Mouse (Mus musculus): ENCODE data around the gene Ggt1. TPM values are rescaled to one million over a fixed set of nuclear protein-coding genes. Genes with fewer than 3 reads are reported as not detected.
"Not testable (repeated sequence)": the region's sequence is repeated elsewhere in the genome, so short reads cannot be mapped to it uniquely, and the experiment has no call there.

Gene Ggt1
- polyA plus RNA-seq, 1 experiment from 2014 or later, result 12.4 TPM

GRCm38 (mm10) chr10:75517073-75517757 is 44.2 kb upstream of the Ggt1 start, which contains the start of gene Snrpd3:
Gene Snrpd3 (plus strand): TSS chr10:75517551.
- peak within 1 kb of the TSS; percentile 90 for H3K4me3 ChIP-seq (ENCODE audit: low read depth, low read length)
- H3K4me1 ChIP-seq (replicated peaks; ENCODE audit: control insufficient read depth, insufficient read depth, low read length), result peaks cover 21% of the 10 kb centered on the region
- H3K27me3 ChIP-seq (replicated peaks; ENCODE audit: control insufficient read depth, insufficient read depth, low read length), result no peaks in the 10 kb centered on the region
- peaks cover 30% of the 10 kb centered on the region for H3K36me3 ChIP-seq (ENCODE audit: control insufficient read depth, insufficient read depth, low read length)
- H3K9me3 ChIP-seq (ENCODE audit: control insufficient read depth, low read length), result no peaks in the 10 kb centered on the region
- H3K27ac ChIP-seq (ENCODE audit: low read depth), result peak within 1 kb of the TSS; percentile 96
- H3K9ac ChIP-seq (ENCODE audit: low read length), result peak within 1 kb of the TSS; percentile 92
- peak; percentile 97 for ATAC-seq (replicated peaks; ENCODE audit: low FRiP score, low TSS enrichment, low read depth)
- peak within 1 kb of the TSS; percentile 98 for H3K4me2 ChIP-seq (ENCODE audit: low read length)
- peak; percentile 94 for DNase-seq (ENCODE audit: low spot score)
- 0% methylated on average over 47 of the region's 52 CpGs for WGBS

GRCm38 (mm10) chr10:75517758-75518143 is 43.7 kb upstream of the Ggt1 start, which contains the start of gene Gucd1:
Gene Gucd1 (minus strand): TSS chr10:75517972.
- Histone ChIP-seq H3K4me3 (ENCODE audit: low read depth, low read length) (peak within 1 kb of the TSS; percentile 90), H3K9me3 (ENCODE audit: control insufficient read depth, low read length) (no peaks in the 10 kb centered on the region), H3K27me3 (replicated peaks; ENCODE audit: control insufficient read depth, insufficient read depth, low read length) (no peaks in the 10 kb centered on the region), H3K36me3 (ENCODE audit: control insufficient read depth, insufficient read depth, low read length) (peaks cover 34% of the 10 kb centered on the region), H3K27ac (ENCODE audit: low read depth) (peak within 1 kb of the TSS; percentile 96), H3K4me2 (ENCODE audit: low read length) (peak within 1 kb of the TSS; percentile 98), H3K9ac (ENCODE audit: low read length) (peak within 1 kb of the TSS; percentile 92), H3K4me1 (replicated peaks; ENCODE audit: control insufficient read depth, insufficient read depth, low read length) (peaks cover 21% of the 10 kb centered on the region)
- ATAC-seq (replicated peaks; ENCODE audit: low FRiP score, low TSS enrichment, low read depth), result peak; percentile 92
- peak; percentile 99 for DNase-seq (ENCODE audit: low spot score)
- WGBS, result 0% methylated on average over 20 of the region's 20 CpGs

- Histone ChIP-seq H3K9ac (ENCODE audit: low read length) (no peak overlapping the region), H3K4me1 (replicated peaks; ENCODE audit: control insufficient read depth, insufficient read depth, low read length) (peaks cover 17% of the 10 kb centered on the region), H3K36me3 (ENCODE audit: control insufficient read depth, insufficient read depth, low read length) (peaks cover 56% of the 10 kb centered on the region), H3K4me3 (ENCODE audit: low read depth, low read length) (no peak overlapping the region), H3K4me2 (ENCODE audit: low read length) (no peak overlapping the region), H3K9me3 (ENCODE audit: control insufficient read depth, low read length) (no peaks in the 10 kb centered on the region), H3K27me3 (replicated peaks; ENCODE audit: control insufficient read depth, insufficient read depth, low read length) (no peaks in the 10 kb centered on the region), H3K27ac (ENCODE audit: low read depth) (no peak overlapping the region)
- ATAC-seq (replicated peaks; ENCODE audit: low FRiP score, low TSS enrichment, low read depth) (no peak), DNase-seq (ENCODE audit: low spot score) (no peak)
- WGBS, result 93% methylated on average over 5 of the region's 5 CpGs
Observed at GRCm38 (mm10) chr10:75520581-75520980, 40.8 kb upstream of the Ggt1 start.

- Histone ChIP-seq H3K9ac (ENCODE audit: low read length) (no peak overlapping the region), H3K4me3 (ENCODE audit: low read depth, low read length) (no peak overlapping the region), H3K36me3 (ENCODE audit: control insufficient read depth, insufficient read depth, low read length) (peaks cover 65% of the 10 kb centered on the region), H3K9me3 (ENCODE audit: control insufficient read depth, low read length) (no peaks in the 10 kb centered on the region), H3K4me2 (ENCODE audit: low read length) (no peak overlapping the region), H3K4me1 (replicated peaks; ENCODE audit: control insufficient read depth, insufficient read depth, low read length) (peaks cover 10% of the 10 kb centered on the region), H3K27ac (ENCODE audit: low read depth) (no peak overlapping the region), H3K27me3 (replicated peaks; ENCODE audit: control insufficient read depth, insufficient read depth, low read length) (no peaks in the 10 kb centered on the region)
- WGBS, result 91% methylated on average over 4 of the region's 4 CpGs
- no peak for DNase-seq (ENCODE audit: low spot score)
- ATAC-seq (replicated peaks; ENCODE audit: low FRiP score, low TSS enrichment, low read depth), result no peak
Observed at GRCm38 (mm10) chr10:75521643-75522042, 39.8 kb upstream of the Ggt1 start.

GRCm38 (mm10) chr10:75525450-75525849 is 36.0 kb upstream of the Ggt1 start:
- not testable (repeated sequence) for ATAC-seq (replicated peaks; ENCODE audit: low FRiP score, low TSS enrichment, low read depth); H3K9ac ChIP-seq (ENCODE audit: low read length); H3K4me2 ChIP-seq (ENCODE audit: low read length); H3K27me3 ChIP-seq (replicated peaks; ENCODE audit: control insufficient read depth, insufficient read depth, low read length); H3K27ac ChIP-seq (ENCODE audit: low read depth); H3K4me1 ChIP-seq (replicated peaks; ENCODE audit: control insufficient read depth, insufficient read depth, low read length); H3K9me3 ChIP-seq (ENCODE audit: control insufficient read depth, low read length); H3K4me3 ChIP-seq (ENCODE audit: low read depth, low read length); DNase-seq (ENCODE audit: low spot score)
- H3K36me3 ChIP-seq (ENCODE audit: control insufficient read depth, insufficient read depth, low read length), result peaks cover 64% of the 10 kb centered on the region
- 95% methylated on average over 9 of the region's 9 CpGs for WGBS

GRCm38 (mm10) chr10:75530322-75530721 is 31.1 kb upstream of the Ggt1 start:
- H3K4me3 ChIP-seq (ENCODE audit: low read depth, low read length), result no peak overlapping the region
- no peak overlapping the region for H3K4me2 ChIP-seq (ENCODE audit: low read length)
- H3K9me3 ChIP-seq (ENCODE audit: control insufficient read depth, low read length), result no peaks in the 10 kb centered on the region
- WGBS, result 79% methylated on average over 2 of the region's 2 CpGs
- no peak overlapping the region for H3K27ac ChIP-seq (ENCODE audit: low read depth)
- H3K27me3 ChIP-seq (replicated peaks; ENCODE audit: control insufficient read depth, insufficient read depth, low read length), result no peaks in the 10 kb centered on the region
- no peak for ATAC-seq (replicated peaks; ENCODE audit: low FRiP score, low TSS enrichment, low read depth)
- no peak for DNase-seq (ENCODE audit: low spot score)
- H3K36me3 ChIP-seq (ENCODE audit: control insufficient read depth, insufficient read depth, low read length), result peaks cover 59% of the 10 kb centered on the region
- H3K4me1 ChIP-seq (replicated peaks; ENCODE audit: control insufficient read depth, insufficient read depth, low read length), result no peaks in the 10 kb centered on the region
- no peak overlapping the region for H3K9ac ChIP-seq (ENCODE audit: low read length)

- Histone ChIP-seq H3K4me1 (replicated peaks; ENCODE audit: control insufficient read depth, insufficient read depth, low read length) (no peaks in the 10 kb centered on the region), H3K9me3 (ENCODE audit: control insufficient read depth, low read length) (no peaks in the 10 kb centered on the region), H3K9ac (ENCODE audit: low read length) (no peak overlapping the region), H3K27me3 (replicated peaks; ENCODE audit: control insufficient read depth, insufficient read depth, low read length) (no peaks in the 10 kb centered on the region), H3K4me3 (ENCODE audit: low read depth, low read length) (no peak overlapping the region), H3K27ac (ENCODE audit: low read depth) (no peak overlapping the region), H3K4me2 (ENCODE audit: low read length) (no peak overlapping the region), H3K36me3 (ENCODE audit: control insufficient read depth, insufficient read depth, low read length) (peaks cover 61% of the 10 kb centered on the region)
- 94% methylated on average over 9 of the region's 9 CpGs for WGBS
- DNase-seq (ENCODE audit: low spot score) (no peak), ATAC-seq (replicated peaks; ENCODE audit: low FRiP score, low TSS enrichment, low read depth) (no peak)
Observed at GRCm38 (mm10) chr10:75531532-75532090, 29.8 kb upstream of the Ggt1 start.

- no peaks in the 10 kb centered on the region for H3K9me3 ChIP-seq (ENCODE audit: control insufficient read depth, low read length)
- peaks cover 55% of the 10 kb centered on the region for H3K36me3 ChIP-seq (ENCODE audit: control insufficient read depth, insufficient read depth, low read length)
- no peak for ATAC-seq (replicated peaks; ENCODE audit: low FRiP score, low TSS enrichment, low read depth)
- no peak overlapping the region for H3K4me3 ChIP-seq (ENCODE audit: low read depth, low read length)
- no peaks in the 10 kb centered on the region for H3K4me1 ChIP-seq (replicated peaks; ENCODE audit: control insufficient read depth, insufficient read depth, low read length)
- no peak for DNase-seq (ENCODE audit: low spot score)
- no peaks in the 10 kb centered on the region for H3K27me3 ChIP-seq (replicated peaks; ENCODE audit: control insufficient read depth, insufficient read depth, low read length)
- H3K4me2 ChIP-seq (ENCODE audit: low read length), result no peak overlapping the region
- no peak overlapping the region for H3K9ac ChIP-seq (ENCODE audit: low read length)
- H3K27ac ChIP-seq (ENCODE audit: low read depth), result no peak overlapping the region
- 89% methylated on average over 8 of the region's 8 CpGs for WGBS
Observed at GRCm38 (mm10) chr10:75534216-75534615, 27.2 kb upstream of the Ggt1 start.

- Histone ChIP-seq H3K4me2 (ENCODE audit: low read length) (no peak overlapping the region), H3K4me1 (replicated peaks; ENCODE audit: control insufficient read depth, insufficient read depth, low read length) (no peaks in the 10 kb centered on the region), H3K27ac (ENCODE audit: low read depth) (no peak overlapping the region), H3K9me3 (ENCODE audit: control insufficient read depth, low read length) (no peaks in the 10 kb centered on the region), H3K27me3 (replicated peaks; ENCODE audit: control insufficient read depth, insufficient read depth, low read length) (no peaks in the 10 kb centered on the region), H3K4me3 (ENCODE audit: low read depth, low read length) (no peak overlapping the region), H3K36me3 (ENCODE audit: control insufficient read depth, insufficient read depth, low read length) (peaks cover 53% of the 10 kb centered on the region), H3K9ac (ENCODE audit: low read length) (no peak overlapping the region)
- 86% methylated on average over 8 of the region's 8 CpGs for WGBS
- ATAC-seq (replicated peaks; ENCODE audit: low FRiP score, low TSS enrichment, low read depth), result no peak
- no peak for DNase-seq (ENCODE audit: low spot score)
Observed at GRCm38 (mm10) chr10:75534934-75535333, 26.5 kb upstream of the Ggt1 start.

Data from intestine, embryonic 14.5 days (tissue).